Mouse (Mus musculus): ENCODE measurements around the gene Gpr132. TPM values are rescaled to one million over a fixed set of nuclear protein-coding genes. Genes with fewer than 3 reads are reported as not detected.

Gene Gpr132
- polyA plus RNA-seq, 1 experiment from 2014 or later, result 0.08 TPM

- Histone ChIP-seq H3K9me3 (no peaks in the 10 kb centered on the region), H3K4me3 (no peak overlapping the region), H3K4me1 (replicated peaks) (peaks cover 40% of the 10 kb centered on the region), H3K27ac (peak overlapping the region; percentile 82; the same call in 1 of the 2 replicates), H3K36me3 (peaks cover 17% of the 10 kb centered on the region), H3K27me3 (ENCODE audit: insufficient read depth, poor library complexity, severe bottlenecking) (peaks cover 39% of the 10 kb centered on the region)
- DNase-seq (ENCODE audit: low spot score), result no peak
- 85% methylated on average over 4 of the region's 4 CpGs for WGBS
Measured at GRCm38 (mm10) chr12:112807796-112808195, 60.2 kb downstream of the Gpr132 start.

DNA sequence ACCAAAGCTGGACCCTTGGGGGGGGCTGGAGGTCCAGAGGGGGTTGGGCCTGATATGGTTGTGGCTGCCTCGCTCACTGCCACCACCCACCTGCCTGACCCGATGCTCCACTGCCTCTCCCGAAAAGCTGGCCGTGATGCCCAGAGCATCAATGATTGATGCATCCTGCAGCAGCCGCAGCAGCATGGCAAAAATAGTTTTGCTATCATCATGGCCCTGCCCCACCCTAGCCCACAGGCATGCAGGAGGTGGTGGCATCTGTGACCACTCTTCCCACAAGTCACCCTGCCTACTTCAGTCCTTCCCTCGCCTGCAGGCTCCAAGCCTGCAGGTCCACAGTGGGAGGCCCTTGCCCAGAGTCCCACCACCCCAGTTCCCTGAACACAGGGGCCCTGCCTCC, 62.0 kb downstream of the Gpr132 start:
- Histone ChIP-seq H3K4me3 (no peak overlapping the region), H3K9me3 (no peaks in the 10 kb centered on the region), H3K4me1 (replicated peaks) (peaks cover 55% of the 10 kb centered on the region), H3K27ac (no peak overlapping the region), H3K27me3 (ENCODE audit: insufficient read depth, poor library complexity, severe bottlenecking) (peaks cover 57% of the 10 kb centered on the region), H3K36me3 (no peaks in the 10 kb centered on the region)
- no peak for DNase-seq (ENCODE audit: low spot score)
- 83% methylated on average over 6 of the region's 6 CpGs for WGBS

GRCm38 (mm10) chr12:112804046-112804445, 64.0 kb downstream of the Gpr132 start:
- Histone ChIP-seq H3K9me3 (no peaks in the 10 kb centered on the region), H3K4me1 (replicated peaks) (peaks cover 45% of the 10 kb centered on the region), H3K27ac (no peak overlapping the region), H3K4me3 (no peak overlapping the region), H3K27me3 (ENCODE audit: insufficient read depth, poor library complexity, severe bottlenecking) (peaks cover 61% of the 10 kb centered on the region), H3K36me3 (no peaks in the 10 kb centered on the region)
- DNase-seq (ENCODE audit: low spot score), result no peak
- 62% methylated on average over 13 of the region's 13 CpGs for WGBS

DNA sequence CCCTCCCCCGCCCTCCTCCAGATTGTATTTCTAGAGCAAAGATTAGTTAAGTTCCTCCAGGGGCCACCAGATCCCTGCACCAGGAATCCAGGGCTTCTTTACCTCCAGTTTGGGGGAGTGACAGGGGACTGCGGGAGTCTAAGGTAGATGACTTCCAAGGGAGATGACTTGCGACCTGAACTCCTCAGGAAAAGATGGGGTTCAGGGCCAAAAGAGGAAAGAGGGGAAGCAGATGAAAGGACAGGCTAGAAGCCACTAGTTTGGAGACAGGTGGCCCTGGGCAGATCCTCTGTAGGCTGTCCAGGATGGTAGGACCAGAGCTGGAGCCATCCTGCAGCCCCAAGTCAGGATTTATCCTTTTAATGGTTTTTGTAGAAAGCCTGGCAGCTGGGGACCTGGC, 65.1 kb downstream of the Gpr132 start:
- Histone ChIP-seq H3K9me3 (no peaks in the 10 kb centered on the region), H3K27me3 (ENCODE audit: insufficient read depth, poor library complexity, severe bottlenecking) (peaks cover 68% of the 10 kb centered on the region), H3K4me1 (replicated peaks) (peaks cover 36% of the 10 kb centered on the region), H3K4me3 (peak overlapping the region; percentile 77), H3K36me3 (no peaks in the 10 kb centered on the region), H3K27ac (peak overlapping the region; percentile 78; the same call in 1 of the 2 replicates)
- no peak for DNase-seq (ENCODE audit: low spot score)
- WGBS, result 23% methylated on average over 3 of the region's 3 CpGs

- peaks cover 76% of the 10 kb centered on the region for H3K27me3 ChIP-seq (ENCODE audit: insufficient read depth, poor library complexity, severe bottlenecking)
- 5% methylated on average over 56 of the region's 69 CpGs for WGBS
- peak; percentile 86 for DNase-seq (ENCODE audit: low spot score)
- H3K27ac ChIP-seq, result peak within 1 kb of the TSS; percentile 78
- peak within 1 kb of the TSS; percentile 77 for H3K4me3 ChIP-seq
- H3K36me3 ChIP-seq, result no peaks in the 10 kb centered on the region
- H3K4me1 ChIP-seq (replicated peaks), result peaks cover 41% of the 10 kb centered on the region
- H3K9me3 ChIP-seq, result no peaks in the 10 kb centered on the region
Measured at GRCm38 (mm10) chr12:112801864-112802846, 65.9 kb downstream of the Gpr132 start, which contains the start of gene Ahnak2. Gene Ahnak2, minus strand, starts transcription at chr12:112802657.

Other genes with a start within 250 kb of the Gpr132 start
- gene Adssl1, start 248.2 kb downstream of the Gpr132 start, polyA plus RNA-seq (2016; fragmentation: Nextera tagmentation; extraction: Ambion mirVana), result 3.7 and 5.5 TPM in 2 replicates
- 281 and 334 TPM in 2 replicates for gene Siva1, start 223.5 kb downstream of the Gpr132 start, polyA plus RNA-seq (2016; fragmentation: Nextera tagmentation; extraction: Ambion mirVana)
- 50.9 and 56.8 TPM in 2 replicates for gene Akt1, start 193.3 kb downstream of the Gpr132 start, polyA plus RNA-seq (2016; fragmentation: Nextera tagmentation; extraction: Ambion mirVana)
- gene Zbtb42, start 189.4 kb downstream of the Gpr132 start, polyA plus RNA-seq (2016; fragmentation: Nextera tagmentation; extraction: Ambion mirVana), result 7.1 and 10.9 TPM in 2 replicates
- 6.7 and 8.7 TPM in 2 replicates for gene Cep170b, start 147.8 kb downstream of the Gpr132 start, polyA plus RNA-seq (2016; fragmentation: Nextera tagmentation; extraction: Ambion mirVana)
- gene Pld4, start 107.6 kb downstream of the Gpr132 start, polyA plus RNA-seq (2016; fragmentation: Nextera tagmentation; extraction: Ambion mirVana), result 5.2 and 5.7 TPM in 2 replicates
- 0.16 and 0.37 TPM in 2 replicates for gene Ahnak2, start 65.6 kb downstream of the Gpr132 start, polyA plus RNA-seq (2016; fragmentation: Nextera tagmentation; extraction: Ambion mirVana)
- 15.5 and 17.2 TPM in 2 replicates for gene Clba1, start 59.3 kb downstream of the Gpr132 start, polyA plus RNA-seq (2016; fragmentation: Nextera tagmentation; extraction: Ambion mirVana)
- 176 and 179 TPM in 2 replicates for gene Cdca4, start 38.8 kb downstream of the Gpr132 start, polyA plus RNA-seq (2016; fragmentation: Nextera tagmentation; extraction: Ambion mirVana)
- 4.7 and 4.8 TPM in 2 replicates for gene Jag2, start 61.5 kb upstream of the Gpr132 start, polyA plus RNA-seq (2016; fragmentation: Nextera tagmentation; extraction: Ambion mirVana)
- gene Nudt14, start 73.9 kb upstream of the Gpr132 start, polyA plus RNA-seq (2016; fragmentation: Nextera tagmentation; extraction: Ambion mirVana), result 79.5 and 83.0 TPM in 2 replicates
- gene Btbd6, start 108.3 kb upstream of the Gpr132 start, polyA plus RNA-seq (2016; fragmentation: Nextera tagmentation; extraction: Ambion mirVana), result 22.8 and 27.2 TPM in 2 replicates
- 55.4 and 57.1 TPM in 2 replicates for gene Brf1, start 132.5 kb upstream of the Gpr132 start, polyA plus RNA-seq (2016; fragmentation: Nextera tagmentation; extraction: Ambion mirVana)
- gene Pacs2, start 146.3 kb upstream of the Gpr132 start, polyA plus RNA-seq (2016; fragmentation: Nextera tagmentation; extraction: Ambion mirVana), result 19.3 and 25.6 TPM in 2 replicates
- 0.12 TPM in 1 of 2 replicates, not detected in the other for gene Tex22, start 206.3 kb upstream of the Gpr132 start, polyA plus RNA-seq (2016; fragmentation: Nextera tagmentation; extraction: Ambion mirVana)
- gene Mta1, start 230.1 kb upstream of the Gpr132 start, polyA plus RNA-seq (2016; fragmentation: Nextera tagmentation; extraction: Ambion mirVana), result 18.5 and 20.6 TPM in 2 replicates